Mouse (Mus musculus): ENCODE results near the gene Tlr5.

Tlr5 gene

DNA sequence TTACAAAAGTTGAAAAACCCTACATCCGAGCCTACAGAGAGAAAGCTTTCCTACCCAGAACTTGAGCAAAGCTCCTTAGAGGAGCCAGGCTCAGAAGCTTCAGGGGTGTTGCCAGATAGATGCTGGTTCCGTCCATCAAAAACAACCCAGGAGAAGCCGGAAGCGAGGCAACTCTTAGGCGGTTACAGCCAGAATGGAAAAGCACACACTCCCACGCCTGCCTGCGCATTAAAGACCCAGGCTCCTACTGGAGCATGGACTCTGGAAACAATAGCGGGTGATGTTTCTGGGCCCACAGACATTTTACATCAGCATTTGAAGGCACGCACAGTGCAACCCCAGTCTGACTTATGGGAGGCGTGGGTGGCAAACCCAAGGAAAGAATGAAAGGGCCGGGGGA lies 32.2 kb downstream of the Tlr5 start:
- in situ Hi-C loops (cut with MboI; ENCODE audit: unreplicated experiment in 2 of 2): no loop called here

GRCm38 (mm10) chr1:182987801-182988200 lies 33.2 kb downstream of the Tlr5 start:
- in situ Hi-C loops (cut with MboI; ENCODE audit: unreplicated experiment in 2 of 2): no loop called here

GRCm38 (mm10) chr1:182988646-182989045 lies 34.1 kb downstream of the Tlr5 start:
- in situ Hi-C loops (cut with MboI; ENCODE audit: unreplicated experiment in 2 of 2): no loop called here

- in situ Hi-C loops (cut with MboI; ENCODE audit: unreplicated experiment in 2 of 2): no loop called here
These were observed 35.6 kb downstream of the Tlr5 start for GRCm38 (mm10) chr1:182990092-182990762.

DNA sequence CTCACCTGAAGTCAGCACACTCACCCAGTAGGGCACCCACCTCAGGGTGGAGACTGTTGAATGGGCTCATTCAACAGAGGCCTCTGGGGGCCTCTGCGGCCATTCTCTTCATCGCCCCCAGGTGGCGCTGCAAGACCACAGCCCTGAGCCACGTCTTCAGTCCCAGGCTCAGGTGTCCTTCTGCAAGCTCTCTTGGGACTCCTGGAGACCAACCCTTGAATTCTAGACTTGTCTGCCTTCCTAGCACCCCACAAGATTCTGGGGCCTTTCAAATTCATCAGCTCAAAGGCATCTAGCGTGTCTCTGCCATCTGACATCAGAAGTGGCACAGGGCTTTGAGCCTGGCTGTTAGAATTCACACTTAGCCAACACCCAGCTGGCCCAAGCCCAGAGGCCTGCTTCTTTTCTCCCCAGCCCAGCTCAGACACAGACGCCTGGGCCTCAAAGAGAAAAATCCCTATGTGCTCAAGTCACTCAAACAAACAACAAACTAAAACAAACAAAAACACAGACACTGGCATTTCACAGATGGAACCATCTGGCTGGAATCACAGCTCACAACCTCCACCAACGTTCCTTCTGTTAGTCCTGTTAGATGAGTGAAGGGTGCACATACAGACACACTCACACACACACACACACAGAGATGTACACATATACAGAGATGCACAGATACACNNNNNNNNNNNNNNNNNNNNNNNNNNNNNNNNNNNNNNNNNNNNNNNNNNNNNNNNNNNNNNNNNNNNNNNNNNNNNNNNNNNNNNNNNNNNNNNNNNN lies 36.6 kb downstream of the Tlr5 start:
- in situ Hi-C loops (cut with MboI; ENCODE audit: unreplicated experiment in 2 of 2): no loop called here
